Mouse (Mus musculus): ENCODE results near the gene BC052040. TPM values are rescaled to one million over a fixed set of nuclear protein-coding genes. Genes with fewer than 3 reads are reported as not detected.

The BC052040 gene
- polyA plus RNA-seq, 1 experiment from 2014 or later = 8.2 TPM

DNA sequence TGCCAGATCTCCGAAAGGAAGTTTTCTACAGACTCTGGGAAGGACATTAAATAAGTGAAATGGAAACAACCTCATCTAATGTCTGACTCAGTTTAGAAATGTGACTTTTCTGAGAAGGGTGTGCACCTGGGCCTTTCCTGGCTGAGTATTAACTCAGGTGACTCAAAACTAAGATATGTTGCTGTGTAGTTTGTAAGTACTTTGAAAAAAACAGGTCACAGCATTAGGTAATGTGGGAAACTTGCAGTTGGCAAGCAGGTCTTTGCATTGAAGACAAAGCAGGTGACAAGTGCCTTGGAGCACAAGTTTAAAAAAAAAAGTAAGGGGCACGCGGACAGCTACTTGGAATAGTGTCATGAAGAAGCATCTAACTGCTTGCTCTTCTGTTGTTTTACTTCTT lies 27.5 kb downstream of the BC052040 start:
- H3K9ac ChIP-seq (ENCODE audit: low read depth, low read length) = no peak overlapping the region
- no peak overlapping the region for H3K4me3 ChIP-seq (replicated peaks; ENCODE audit: low read depth, low read length)
- H3K27me3 ChIP-seq (ENCODE audit: insufficient read depth, low read length) = no peaks in the 10 kb centered on the region
- no peaks in the 10 kb centered on the region for H3K9me3 ChIP-seq (replicated peaks; ENCODE audit: low read length)
- no peak overlapping the region for H3K27ac ChIP-seq
- DNase-seq (ENCODE audit: low spot score) = no peak
- ATAC-seq (replicated peaks; ENCODE audit: low FRiP score, low read depth) = no peak
- no peak overlapping the region for H3K4me2 ChIP-seq (ENCODE audit: low read length)
- TF ChIP-seq CTCF (IDR thresholded peaks at IDR 0.05; ENCODE audit: low read depth) = no peak
- H3K4me1 ChIP-seq (replicated peaks; ENCODE audit: insufficient read depth, low read length) = no peaks in the 10 kb centered on the region
- no peaks in the 10 kb centered on the region for H3K36me3 ChIP-seq (ENCODE audit: insufficient read depth, low read length)
- WGBS = 91% methylated on average over 3 of the region's 3 CpGs

DNA sequence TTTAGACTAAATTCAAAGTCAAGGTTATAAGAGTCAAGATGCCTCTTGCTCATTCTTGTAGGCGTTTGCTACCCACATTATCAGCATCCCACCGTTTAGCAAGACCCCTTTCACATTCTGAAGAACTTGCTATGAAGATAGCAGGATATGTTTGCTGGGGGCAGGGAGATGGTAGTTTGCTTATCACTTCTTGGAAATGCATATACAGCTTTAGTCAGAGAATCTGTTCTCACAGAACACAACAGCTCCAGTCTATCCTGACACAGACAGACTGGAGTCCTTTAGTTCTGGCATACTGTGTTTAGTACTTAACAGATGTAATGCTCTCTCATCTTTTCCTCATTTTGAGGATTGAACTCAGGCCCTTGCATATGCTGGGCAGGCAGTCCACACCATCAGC lies 28.6 kb downstream of the BC052040 start:
- Histone ChIP-seq H3K9me3 (replicated peaks; ENCODE audit: low read length) (no peaks in the 10 kb centered on the region), H3K4me1 (replicated peaks; ENCODE audit: insufficient read depth, low read length) (no peaks in the 10 kb centered on the region), H3K9ac (ENCODE audit: low read depth, low read length) (no peak overlapping the region), H3K27ac (no peak overlapping the region), H3K4me3 (replicated peaks; ENCODE audit: low read depth, low read length) (no peak overlapping the region), H3K4me2 (ENCODE audit: low read length) (no peak overlapping the region), H3K27me3 (ENCODE audit: insufficient read depth, low read length) (no peaks in the 10 kb centered on the region), H3K36me3 (ENCODE audit: insufficient read depth, low read length) (no peaks in the 10 kb centered on the region)
- no peak for TF ChIP-seq CTCF (IDR thresholded peaks at IDR 0.05; ENCODE audit: low read depth)
- 91% methylated on average over 2 of the region's 2 CpGs for WGBS
- ATAC-seq (replicated peaks; ENCODE audit: low FRiP score, low read depth) (no peak), DNase-seq (ENCODE audit: low spot score) (no peak)

DNA sequence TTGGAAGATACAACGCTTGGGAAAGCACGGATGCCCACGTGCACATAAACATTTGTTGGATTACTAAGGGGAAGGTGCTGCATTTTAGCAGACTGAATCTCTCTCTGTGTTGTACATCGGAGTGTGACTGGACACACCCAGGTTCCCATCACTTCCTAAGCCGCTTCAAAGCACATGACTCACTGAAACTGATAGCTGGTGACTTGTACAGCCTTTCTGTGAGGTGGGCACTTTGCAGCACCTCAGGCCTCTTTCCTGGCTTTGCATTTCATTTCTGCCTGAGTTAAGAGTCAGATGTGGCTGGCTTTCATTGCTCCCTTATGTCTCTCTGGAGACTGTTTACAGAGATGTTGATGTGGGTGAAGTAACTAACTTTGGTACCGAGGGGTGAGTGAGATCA lies 29.0 kb downstream of the BC052040 start:
- Histone ChIP-seq H3K9ac (ENCODE audit: low read depth, low read length) (no peak overlapping the region), H3K4me3 (replicated peaks; ENCODE audit: low read depth, low read length) (no peak overlapping the region), H3K27ac (no peak overlapping the region), H3K36me3 (ENCODE audit: insufficient read depth, low read length) (no peaks in the 10 kb centered on the region), H3K9me3 (replicated peaks; ENCODE audit: low read length) (no peaks in the 10 kb centered on the region), H3K4me2 (ENCODE audit: low read length) (no peak overlapping the region), H3K4me1 (replicated peaks; ENCODE audit: insufficient read depth, low read length) (no peaks in the 10 kb centered on the region), H3K27me3 (ENCODE audit: insufficient read depth, low read length) (no peaks in the 10 kb centered on the region)
- 83% methylated on average over 6 of the region's 6 CpGs for WGBS
- ATAC-seq (replicated peaks; ENCODE audit: low FRiP score, low read depth) = no peak
- DNase-seq (ENCODE audit: low spot score) = no peak
- TF ChIP-seq CTCF (IDR thresholded peaks at IDR 0.05; ENCODE audit: low read depth) = no peak

DNA sequence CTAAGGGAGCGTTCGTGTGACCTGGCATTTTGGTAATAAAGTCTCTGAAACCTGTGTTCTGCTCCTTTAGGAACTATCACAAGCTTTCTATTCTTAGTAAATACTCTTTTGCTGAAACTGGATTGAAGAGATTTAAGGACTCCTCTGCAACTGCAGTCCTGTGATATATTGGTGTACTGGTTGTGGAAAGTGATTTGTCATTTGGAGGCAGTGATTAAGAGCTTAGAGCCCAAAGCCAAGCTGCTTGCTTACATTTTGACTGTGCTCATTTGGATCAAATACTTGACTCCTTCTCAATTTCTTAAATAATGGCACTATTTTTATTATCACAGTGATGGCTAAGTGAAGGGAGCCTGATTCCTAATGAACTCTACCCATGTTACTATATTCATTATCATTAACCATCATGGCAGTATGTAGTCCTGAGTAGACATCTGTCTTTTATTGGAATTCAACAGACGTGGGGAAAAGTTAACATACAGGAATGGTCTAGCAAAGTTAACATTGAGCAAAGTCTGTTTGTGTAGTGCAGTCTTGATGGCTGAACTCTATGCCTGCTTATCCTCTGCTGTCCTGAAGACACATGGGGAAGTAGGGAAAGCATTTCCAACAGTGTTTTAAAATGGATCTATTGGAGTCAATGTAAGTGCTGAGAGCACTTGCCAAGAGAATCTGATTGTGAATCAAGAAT lies 32.5 kb downstream of the BC052040 start:
- no peaks in the 10 kb centered on the region for H3K9me3 ChIP-seq (replicated peaks; ENCODE audit: low read length)
- 71% methylated on average over 3 of the region's 3 CpGs for WGBS
- no peak overlapping the region for H3K4me3 ChIP-seq (replicated peaks; ENCODE audit: low read depth, low read length)
- no peak for ATAC-seq (replicated peaks; ENCODE audit: low FRiP score, low read depth)
- DNase-seq (ENCODE audit: low spot score) = no peak
- no peak overlapping the region for H3K4me2 ChIP-seq (ENCODE audit: low read length)
- H3K27ac ChIP-seq = no peak overlapping the region
- no peak overlapping the region for H3K9ac ChIP-seq (ENCODE audit: low read depth, low read length)
- TF ChIP-seq CTCF (IDR thresholded peaks at IDR 0.05; ENCODE audit: low read depth) = no peak
- H3K27me3 ChIP-seq (ENCODE audit: insufficient read depth, low read length) = no peaks in the 10 kb centered on the region
- H3K4me1 ChIP-seq (replicated peaks; ENCODE audit: insufficient read depth, low read length) = no peaks in the 10 kb centered on the region
- no peaks in the 10 kb centered on the region for H3K36me3 ChIP-seq (ENCODE audit: insufficient read depth, low read length)

DNA sequence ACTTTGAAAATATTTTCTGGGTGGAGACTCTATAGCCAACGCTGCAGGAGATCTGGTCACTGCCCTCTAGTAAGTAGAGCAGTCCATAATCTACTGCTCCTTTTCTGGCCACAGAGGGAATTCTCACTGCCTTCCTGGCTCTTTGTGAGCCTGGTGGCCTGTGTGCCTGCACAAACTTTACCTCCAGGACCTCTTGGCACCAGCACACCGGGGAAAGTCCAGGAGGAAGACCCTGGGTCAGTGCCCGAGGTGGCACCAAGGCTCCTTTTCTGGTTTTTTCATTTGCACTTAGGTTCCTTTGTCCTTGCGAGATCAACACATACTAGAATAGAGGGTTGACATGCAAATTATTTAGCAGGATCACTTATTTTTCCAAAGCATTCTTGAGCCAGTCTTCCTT lies 47.0 kb downstream of the BC052040 start:
- ATAC-seq (replicated peaks; ENCODE audit: low FRiP score, low read depth) (no peak), DNase-seq (ENCODE audit: low spot score) (no peak)
- TF ChIP-seq CTCF (IDR thresholded peaks at IDR 0.05; ENCODE audit: low read depth) = no peak
- no peak overlapping the region for H3K4me2 ChIP-seq (ENCODE audit: low read length)
- H3K36me3 ChIP-seq (ENCODE audit: insufficient read depth, low read length) = no peaks in the 10 kb centered on the region
- no peak overlapping the region for H3K9ac ChIP-seq (ENCODE audit: low read depth, low read length)
- WGBS = 87% methylated on average over 4 of the region's 4 CpGs
- H3K9me3 ChIP-seq (replicated peaks; ENCODE audit: low read length) = no peaks in the 10 kb centered on the region
- H3K27me3 ChIP-seq (ENCODE audit: insufficient read depth, low read length) = no peaks in the 10 kb centered on the region
- no peak overlapping the region for H3K4me3 ChIP-seq (replicated peaks; ENCODE audit: low read depth, low read length)
- no peak overlapping the region for H3K27ac ChIP-seq
- H3K4me1 ChIP-seq (replicated peaks; ENCODE audit: insufficient read depth, low read length) = no peaks in the 10 kb centered on the region

DNA sequence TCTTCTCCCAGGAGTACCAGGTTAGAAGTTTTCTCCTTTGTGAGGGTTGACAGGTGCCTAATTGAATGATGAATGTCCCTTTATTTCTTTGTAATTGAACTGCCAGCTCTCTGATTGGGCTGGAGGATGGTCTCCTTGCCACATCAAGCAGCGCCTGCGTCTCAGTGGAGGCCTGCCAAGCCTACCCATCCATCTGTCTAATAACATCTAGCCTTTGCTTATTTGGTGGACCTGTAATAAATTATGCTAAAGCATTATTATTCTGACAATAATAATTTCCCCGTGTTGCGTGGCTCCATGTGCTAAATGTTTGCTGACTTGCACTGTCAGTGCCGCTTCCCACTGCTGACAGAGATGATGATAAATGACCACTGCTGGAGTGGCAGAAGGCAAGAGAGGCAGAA lies 49.5 kb downstream of the BC052040 start:
- Histone ChIP-seq H3K27ac (no peak overlapping the region), H3K36me3 (ENCODE audit: insufficient read depth, low read length) (no peaks in the 10 kb centered on the region)
- WGBS = 67% methylated on average over 5 of the region's 5 CpGs

DNA sequence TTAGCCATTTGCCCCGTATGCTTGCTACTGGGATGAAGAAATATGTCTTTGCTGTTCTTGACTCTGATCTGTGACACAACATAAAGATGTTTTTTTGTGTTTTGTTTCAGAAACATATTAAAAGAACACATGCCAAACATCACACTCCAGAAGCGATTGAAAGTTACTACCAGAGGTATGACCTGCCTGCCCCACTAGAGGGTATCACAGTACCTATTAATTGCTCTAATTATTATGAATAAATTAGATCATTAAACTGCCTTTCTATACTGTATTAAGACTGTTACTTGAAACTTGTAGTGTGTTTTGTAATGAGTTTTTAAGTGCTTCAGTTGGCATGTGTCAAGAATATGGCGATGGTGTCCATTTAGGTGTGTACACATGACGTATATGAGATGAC lies 50.3 kb downstream of the BC052040 start:
- Histone ChIP-seq H3K27me3 (ENCODE audit: insufficient read depth, low read length) (no peaks in the 10 kb centered on the region), H3K9ac (ENCODE audit: low read depth, low read length) (no peak overlapping the region), H3K4me2 (ENCODE audit: low read length) (no peak overlapping the region), H3K27ac (no peak overlapping the region), H3K9me3 (replicated peaks; ENCODE audit: low read length) (no peaks in the 10 kb centered on the region), H3K4me1 (replicated peaks; ENCODE audit: insufficient read depth, low read length) (no peaks in the 10 kb centered on the region), H3K4me3 (replicated peaks; ENCODE audit: low read depth, low read length) (no peak overlapping the region), H3K36me3 (ENCODE audit: insufficient read depth, low read length) (no peaks in the 10 kb centered on the region)
- peak; percentile 51 for TF ChIP-seq CTCF (IDR thresholded peaks at IDR 0.05; ENCODE audit: low read depth)
- 84% methylated on average over 4 of the region's 4 CpGs for WGBS
- peak; percentile 44 for DNase-seq (ENCODE audit: low spot score)
- no peak for ATAC-seq (replicated peaks; ENCODE audit: low FRiP score, low read depth)

More for the DNA sequence above, 49.5 kb downstream of the BC052040 start:
- Histone ChIP-seq H3K9ac (ENCODE audit: low read depth, low read length) (no peak overlapping the region), H3K4me3 (replicated peaks; ENCODE audit: low read depth, low read length) (no peak overlapping the region), H3K4me2 (ENCODE audit: low read length) (no peak overlapping the region), H3K9me3 (replicated peaks; ENCODE audit: low read length) (no peaks in the 10 kb centered on the region), H3K4me1 (replicated peaks; ENCODE audit: insufficient read depth, low read length) (no peaks in the 10 kb centered on the region), H3K27me3 (ENCODE audit: insufficient read depth, low read length) (no peaks in the 10 kb centered on the region)
- no peak for TF ChIP-seq CTCF (IDR thresholded peaks at IDR 0.05; ENCODE audit: low read depth)
- DNase-seq (ENCODE audit: low spot score) (no peak), ATAC-seq (replicated peaks; ENCODE audit: low FRiP score, low read depth) (no peak)
